Mouse (Mus musculus) embryonic fibroblast, embryonic 13.5 days (primary cell): Measurements from ENCODE around the gene Col5a1. TPM values are rescaled to one million over a fixed set of nuclear protein-coding genes. Genes with fewer than 3 reads are reported as not detected.

Source experiments
- H3K27ac ChIP-seq: 2 replicates; pipeline ENCODE4 v1.5.1; 2012; ENCODE audit warnings: low read length, control low read depth, inconsistent platforms; ENCODE audit not compliant: insufficient read depth
- H3K4me1 ChIP-seq: 2 replicates; pipeline ENCODE4 v1.6.1; 2011; ENCODE audit warnings: low read length; ENCODE audit not compliant: control insufficient read depth, insufficient read depth
- H3K4me3 ChIP-seq: 2 replicates; pipeline ENCODE4 v1.5.1; 2011; ENCODE audit warnings: mild to moderate bottlenecking, control low read depth, low read length; ENCODE audit not compliant: insufficient read depth
- CTCF ChIP-seq: IDR thresholded peaks from 2 replicates; pipeline ENCODE4 v1.5.1; 2011; ENCODE audit warnings: mild to moderate bottlenecking, control low read depth, low read length, moderate library complexity, borderline replicate concordance; ENCODE audit not compliant: insufficient read depth
- POLR2A ChIP-seq: IDR thresholded peaks from 2 replicates; pipeline ENCODE4 v1.6.1; 2011; ENCODE audit warnings: low read depth, mild to moderate bottlenecking, control low read depth, low read length, moderate library complexity
- polyA plus RNA-seq: library from polyadenylated mRNA; stranded (reverse); fragments of >200 nt; gene quantifications from 2 replicates; pipeline ENCODE4 v1.2.4, GENCODE M21; 2011; ENCODE audit warnings: low read depth; ENCODE audit not compliant: missing spikeins, insufficient read length

Col5a1 gene
- 997 and 1,013 TPM in 2 replicates for polyA plus RNA-seq

GRCm38 (mm10) chr2:27886148-27886551 is at the start of gene Col5a1:
TSS of gene Col5a1 (plus strand) at chr2:27886425.
- Histone ChIP-seq H3K4me3 (peak within 1 kb of the TSS; percentile 85), H3K27ac (peak within 1 kb of the TSS; percentile 95), H3K4me1 (peaks cover 14% of the 10 kb centered on the region)
- TF ChIP-seq CTCF (no peak), POLR2A (peak; percentile 98)

GRCm38 (mm10) chr2:27838112-27838511 is 48.1 kb upstream of the Col5a1 start:
- peaks cover 37% of the 10 kb centered on the region for H3K4me1 ChIP-seq

GRCm38 (mm10) chr2:27840890-27841289 is 45.3 kb upstream of the Col5a1 start:
- Histone ChIP-seq H3K27ac (peak overlapping the region; percentile 1; the same call in 1 of the 2 replicates), H3K4me1 (peaks cover 19% of the 10 kb centered on the region), H3K4me3 (no peak overlapping the region)
- no peak for TF ChIP-seq POLR2A
- no peak for TF ChIP-seq CTCF

More at GRCm38 (mm10) chr2:27838112-27838511, 48.1 kb upstream of the Col5a1 start:
- no peak overlapping the region for H3K27ac ChIP-seq
- TF ChIP-seq POLR2A: no peak
- TF ChIP-seq CTCF: no peak
- no peak overlapping the region for H3K4me3 ChIP-seq

- peaks cover 14% of the 10 kb centered on the region for H3K4me1 ChIP-seq
- TF ChIP-seq CTCF: no peak
- TF ChIP-seq POLR2A: no peak; the same call in 1 of the 2 replicates
- H3K27ac ChIP-seq: peak overlapping the region; percentile 84
- no peak overlapping the region for H3K4me3 ChIP-seq
Measured at GRCm38 (mm10) chr2:27842893-27843292, 43.3 kb upstream of the Col5a1 start.

- TF ChIP-seq POLR2A (no peak), CTCF (no peak)
- Histone ChIP-seq H3K27ac (no peak overlapping the region), H3K4me1 (peaks cover 19% of the 10 kb centered on the region), H3K4me3 (no peak overlapping the region)
Measured at GRCm38 (mm10) chr2:27844885-27845284, 41.3 kb upstream of the Col5a1 start.

GRCm38 (mm10) chr2:27847001-27847400 is 39.2 kb upstream of the Col5a1 start:
- peak overlapping the region; percentile 87 for H3K27ac ChIP-seq
- H3K4me1 ChIP-seq: peaks cover 13% of the 10 kb centered on the region
- H3K4me3 ChIP-seq: no peak overlapping the region
- no peak for TF ChIP-seq CTCF
- TF ChIP-seq POLR2A: no peak

GRCm38 (mm10) chr2:27847851-27848435 is 38.3 kb upstream of the Col5a1 start:
- Histone ChIP-seq H3K27ac (peak overlapping the region; percentile 87), H3K4me1 (peaks cover 7% of the 10 kb centered on the region), H3K4me3 (no peak overlapping the region)
- TF ChIP-seq CTCF: no peak
- no peak for TF ChIP-seq POLR2A

GRCm38 (mm10) chr2:27848466-27848865 is 37.8 kb upstream of the Col5a1 start:
- H3K27ac ChIP-seq: peak overlapping the region; percentile 87
- no peak overlapping the region for H3K4me3 ChIP-seq
- no peak for TF ChIP-seq POLR2A
- no peak for TF ChIP-seq CTCF
- H3K4me1 ChIP-seq: peaks cover 7% of the 10 kb centered on the region; the same call in 1 of the 2 replicates

GRCm38 (mm10) chr2:27858348-27858903 is 27.8 kb upstream of the Col5a1 start:
- no peak overlapping the region for H3K4me3 ChIP-seq
- no peak for TF ChIP-seq CTCF
- TF ChIP-seq POLR2A: no peak; the same call in none of the 2 replicates
- peaks cover 15% of the 10 kb centered on the region for H3K4me1 ChIP-seq
- H3K27ac ChIP-seq: peak overlapping the region; percentile 96

GRCm38 (mm10) chr2:27861576-27862238 is 24.5 kb upstream of the Col5a1 start:
- TF ChIP-seq POLR2A: no peak
- TF ChIP-seq CTCF: no peak
- H3K4me3 ChIP-seq: no peak overlapping the region
- H3K4me1 ChIP-seq: peaks cover 24% of the 10 kb centered on the region
- H3K27ac ChIP-seq: peak overlapping the region; percentile 90
